Mouse (Mus musculus) megakaryocyte progenitor cell, adult 5-6 weeks (primary cell): ENCODE results near the gene Unc93a2. TPM values are rescaled to one million over a fixed set of nuclear protein-coding genes. Genes with fewer than 3 reads are reported as not detected.
"Not testable (repeated sequence)": the region's sequence is repeated elsewhere in the genome, so short reads cannot be mapped to it uniquely, and the experiment has no call there.

ENCODE experiments used
- ATAC-seq: replicated peaks from 2 replicates; pipeline ENCODE4 v1.8.0; 2016; ENCODE audit warnings: mild to moderate bottlenecking, moderate TSS enrichment, inconsistent platforms; ENCODE audit not compliant: poor library complexity
- total RNA-seq, 2 experiments: library from RNA; stranded (forward) in 1 of 2; stranded (reverse) in 1 of 2; fragments of 157-497, 149-512 nt in 1 of 2; fragments of 200-1000 nt in 1 of 2; gene quantifications; 2 replicates each; pipeline versions ENCODE4 v1.2.3 to v1.2.4; 2015 to 2017

The Unc93a2 gene
- total RNA-seq (2015), result 0.64 TPM in 1 of 2 replicates, not detected in the other
- total RNA-seq (2017), result not detected in 2 replicates

GRCm38 (mm10) chr17:7385364-7385763, at the start of gene Unc93a2:
Gene Unc93a2 (minus strand): TSS chr17:7385464.
- not testable (repeated sequence) for ATAC-seq

GRCm38 (mm10) chr17:7434121-7434520, 48.9 kb upstream of the Unc93a2 start:
- ATAC-seq, result 0 out of 2 replicates have a peak, but pooled peaks have one; percentile 12

- peak; percentile 78 for ATAC-seq
These were observed 45.0 kb upstream of the Unc93a2 start for GRCm38 (mm10) chr17:7430210-7430631.

- ATAC-seq, result peak; percentile 99
These were observed 35.1 kb upstream of the Unc93a2 start for GRCm38 (mm10) chr17:7420191-7420973.

GRCm38 (mm10) chr17:7414601-7415310, 29.5 kb upstream of the Unc93a2 start:
- peak; percentile 78 for ATAC-seq

GRCm38 (mm10) chr17:7413336-7413735, 28.1 kb upstream of the Unc93a2 start:
- ATAC-seq, result not testable (repeated sequence)

- not testable (repeated sequence) for ATAC-seq
These were observed 14.5 kb upstream of the Unc93a2 start for GRCm38 (mm10) chr17:7399770-7400169.

- ATAC-seq, result peak; percentile 79
These were observed 13.1 kb upstream of the Unc93a2 start for GRCm38 (mm10) chr17:7398198-7398847.

GRCm38 (mm10) chr17:7397079-7397478, 11.8 kb upstream of the Unc93a2 start:
- not testable (repeated sequence) for ATAC-seq

- ATAC-seq, result peak; percentile 66
These were observed 11.0 kb upstream of the Unc93a2 start for GRCm38 (mm10) chr17:7396288-7396687.

- not testable (repeated sequence) for ATAC-seq
These were observed 10.4 kb upstream of the Unc93a2 start for GRCm38 (mm10) chr17:7395671-7396070.

- not testable (repeated sequence) for ATAC-seq
These were observed 9.9 kb upstream of the Unc93a2 start for GRCm38 (mm10) chr17:7395116-7395515.

GRCm38 (mm10) chr17:7389898-7390297, 4.6 kb upstream of the Unc93a2 start:
- not testable (repeated sequence) for ATAC-seq

- not testable (repeated sequence) for ATAC-seq
These were observed 3.7 kb upstream of the Unc93a2 start for GRCm38 (mm10) chr17:7388958-7389356.

GRCm38 (mm10) chr17:7388341-7388957, 3.2 kb upstream of the Unc93a2 start:
- ATAC-seq, result not testable (repeated sequence)

- ATAC-seq, result not testable (repeated sequence)
These were observed 752 bp upstream of the Unc93a2 start for GRCm38 (mm10) chr17:7386016-7386415.

GRCm38 (mm10) chr17:7383167-7384143, 1.8 kb downstream of the Unc93a2 start:
- peak; percentile 59 for ATAC-seq

GRCm38 (mm10) chr17:7382711-7383110, 2.6 kb downstream of the Unc93a2 start:
- ATAC-seq, result not testable (repeated sequence)

- ATAC-seq, result peak; percentile 40
These were observed 7.4 kb downstream of the Unc93a2 start for GRCm38 (mm10) chr17:7377907-7378306.
